Mouse (Mus musculus): Measurements from ENCODE around the gene Ltc4s. TPM values are rescaled to one million over a fixed set of nuclear protein-coding genes. Genes with fewer than 3 reads are reported as not detected.

Ltc4s gene
- total and polyA plus RNA-seq, 3 experiments = 0.47 to 2.0 (median 1.4) TPM

GRCm38 (mm10) chr11:50208039-50208438 is 30.4 kb downstream of the Ltc4s start:
- Histone ChIP-seq H3K79me2 (replicated peaks; ENCODE audit: control insufficient read depth, extremely low read depth, insufficient read depth, poor library complexity, severe bottlenecking) (peaks cover 66% of the 10 kb centered on the region), H3K9ac (ENCODE audit: insufficient read depth, low read depth) (peak overlapping the region; percentile 8), H3K27me3 (replicated peaks) (no peaks in the 10 kb centered on the region), H3K4me3 (replicated peaks in 1 of 3; ENCODE audit: low read depth in 2 of 3, low read length in 2 of 3, poor library complexity in 1 of 3) (peak overlapping the region in 1 of 3 experiments; percentile 58), H3K4me2 (ENCODE audit: insufficient read depth, low read depth, poor library complexity, severe bottlenecking) (peak overlapping the region; percentile 85), H3K9me3 (replicated peaks; ENCODE audit: low read length) (no peaks in the 10 kb centered on the region), H3K4me1 (ENCODE audit: control insufficient read depth in 1 of 2, insufficient read depth in 2 of 2) (peaks cover 23 to 60% of the 10 kb centered on the region in 2 experiments), H3K27ac (ENCODE audit: insufficient read depth, low read depth) (no peak overlapping the region), H3K36me3 (replicated peaks in 1 of 2; ENCODE audit: control insufficient read depth in 1 of 2, insufficient read depth in 1 of 2, low read length in 1 of 2) (peaks cover 55 to 58% of the 10 kb centered on the region in 2 experiments)
- DNase-seq (ENCODE audit: extremely low read depth) = no peak
- TF ChIP-seq ZNF384 (IDR thresholded peaks at IDR 0.05; ENCODE audit: low read depth, low read length) (no peak), MXI1 (IDR thresholded peaks at IDR 0.05; ENCODE audit: low read depth, low read length) (no peak), JUN (IDR thresholded peaks at IDR 0.05; ENCODE audit: insufficient read depth, low read depth, low read length) (no peak), JUND (conservative IDR thresholded peaks at IDR 0.05; ENCODE audit: low read depth, low read length) (no peak), MYC (IDR thresholded peaks at IDR 0.05; ENCODE audit: low read depth, low read length) (no peak), SIN3A (IDR thresholded peaks at IDR 0.05; ENCODE audit: low read length) (no peak), USF2 (conservative IDR thresholded peaks at IDR 0.05; ENCODE audit: low read depth, low read length) (no peak), RAD21 (IDR thresholded peaks at IDR 0.05; ENCODE audit: low read depth, low read length) (no peak), MEF2A (IDR thresholded peaks at IDR 0.05; ENCODE audit: borderline replicate concordance, low read depth, low read length) (no peak), ZC3H11A (IDR thresholded peaks at IDR 0.05; ENCODE audit: low read depth, low read length) (no peak), IRF4 (IDR thresholded peaks at IDR 0.05; ENCODE audit: low read depth, low read length) (no peak), POLR2AphosphoS2 (IDR thresholded peaks at IDR 0.05; ENCODE audit: low read depth, low read length) (no peak; the same call in 1 of the 2 replicates), MAZ (IDR thresholded peaks at IDR 0.05; ENCODE audit: low read depth, low read length) (no peak), USF1 (IDR thresholded peaks at IDR 0.05; ENCODE audit: low read depth, low read length) (no peak)
- in situ Hi-C loops (cut with MboI; ENCODE audit: low pct_ligation_motif_present, low pct_unique_long_range_greater_than_20kb, low sequenced_read_pairs) = no loop called here
- dilution Hi-C loops (cut with MboI; ENCODE audit: extremely low pct_ligation_motif_present, extremely low pct_unique_long_range_greater_than_20kb, low sequenced_read_pairs) = no loop called here

- Histone ChIP-seq H3K9ac (ENCODE audit: insufficient read depth, low read depth) (0 out of 2 replicates have a peak overlapping the region, but pooled peaks have one; percentile 8), H3K36me3 (replicated peaks in 1 of 2; ENCODE audit: control insufficient read depth in 1 of 2, insufficient read depth in 1 of 2, low read length in 1 of 2) (peaks cover 62 to 65% of the 10 kb centered on the region in 2 experiments), H3K9me3 (replicated peaks; ENCODE audit: low read length) (no peaks in the 10 kb centered on the region), H3K4me3 (replicated peaks in 1 of 3; ENCODE audit: low read depth in 2 of 3, low read length in 2 of 3, poor library complexity in 1 of 3) (peak overlapping the region in 1 of 3 experiments; percentile 58), H3K27ac (ENCODE audit: insufficient read depth, low read depth) (no peak overlapping the region), H3K4me2 (ENCODE audit: insufficient read depth, low read depth, poor library complexity, severe bottlenecking) (peak overlapping the region; percentile 85; the same call in 1 of the 2 replicates), H3K4me1 (ENCODE audit: control insufficient read depth in 1 of 2, insufficient read depth in 2 of 2) (peaks cover 18 to 53% of the 10 kb centered on the region in 2 experiments), H3K27me3 (replicated peaks) (no peaks in the 10 kb centered on the region), H3K79me2 (replicated peaks; ENCODE audit: control insufficient read depth, extremely low read depth, insufficient read depth, poor library complexity, severe bottlenecking) (peaks cover 66% of the 10 kb centered on the region)
- no peak for DNase-seq (ENCODE audit: extremely low read depth)
- in situ Hi-C loops (cut with MboI; ENCODE audit: low pct_ligation_motif_present, low pct_unique_long_range_greater_than_20kb, low sequenced_read_pairs) (no loop called here), dilution Hi-C loops (cut with MboI; ENCODE audit: extremely low pct_ligation_motif_present, extremely low pct_unique_long_range_greater_than_20kb, low sequenced_read_pairs) (no loop called here)
- TF ChIP-seq CTCF (conservative IDR thresholded peaks at IDR 0.05 in 1 of 2, IDR thresholded peaks at IDR 0.05 in 1 of 2; ENCODE audit: low read depth in 2 of 2, low read length in 2 of 2) = no peak
- no peak for TF ChIP-seq SIN3A (IDR thresholded peaks at IDR 0.05; ENCODE audit: low read length)
- TF ChIP-seq ZNF384 (IDR thresholded peaks at IDR 0.05; ENCODE audit: low read depth, low read length) = no peak
- TF ChIP-seq BHLHE40 (IDR thresholded peaks at IDR 0.05; ENCODE audit: low read depth, low read length) = no peak
- no peak for TF ChIP-seq PAX5 (IDR thresholded peaks at IDR 0.05; ENCODE audit: low read length)
- no peak for TF ChIP-seq MAZ (IDR thresholded peaks at IDR 0.05; ENCODE audit: low read depth, low read length)
- no peak for TF ChIP-seq POLR2AphosphoS2 (IDR thresholded peaks at IDR 0.05; ENCODE audit: low read depth, low read length)
- no peak for TF ChIP-seq CHD1 (IDR thresholded peaks at IDR 0.05; ENCODE audit: low read depth, low read length)
- TF ChIP-seq NRF1 (IDR thresholded peaks at IDR 0.05; ENCODE audit: low read depth, low read length) = no peak
- TF ChIP-seq MAFK (IDR thresholded peaks at IDR 0.05; ENCODE audit: insufficient replicate concordance, low read length) = no peak
- no peak for TF ChIP-seq ZC3H11A (IDR thresholded peaks at IDR 0.05; ENCODE audit: low read depth, low read length)
- no peak for TF ChIP-seq ETS1 (conservative IDR thresholded peaks at IDR 0.05; ENCODE audit: low read depth, low read length)
- no peak for TF ChIP-seq EP300 (IDR thresholded peaks at IDR 0.05; ENCODE audit: low read length)
- no peak for TF ChIP-seq MXI1 (IDR thresholded peaks at IDR 0.05; ENCODE audit: low read depth, low read length)
- TF ChIP-seq ZMIZ1 (IDR thresholded peaks at IDR 0.05; ENCODE audit: low read depth, low read length) = no peak
- no peak for TF ChIP-seq ZKSCAN1 (IDR thresholded peaks at IDR 0.05; ENCODE audit: borderline replicate concordance, low read depth, low read length)
- no peak for TF ChIP-seq KAT2A (IDR thresholded peaks at IDR 0.05; ENCODE audit: insufficient replicate concordance, low read length)
- no peak for TF ChIP-seq MYC (IDR thresholded peaks at IDR 0.05; ENCODE audit: low read depth, low read length)
- no peak for TF ChIP-seq TCF12 (IDR thresholded peaks at IDR 0.05; ENCODE audit: low read depth, low read length)
Observed at GRCm38 (mm10) chr11:50207344-50207743, 31.1 kb downstream of the Ltc4s start.
